Mouse (Mus musculus) retina, adult 2 months (tissue): ENCODE data around the gene Fndc3b.

ENCODE experiments used
- DNase-seq: peaks from one replicate; pipeline ENCODE4 v3.0.0-alpha.2; 2012; ENCODE audit warnings: low read depth, low spot score

Fndc3b gene

DNA sequence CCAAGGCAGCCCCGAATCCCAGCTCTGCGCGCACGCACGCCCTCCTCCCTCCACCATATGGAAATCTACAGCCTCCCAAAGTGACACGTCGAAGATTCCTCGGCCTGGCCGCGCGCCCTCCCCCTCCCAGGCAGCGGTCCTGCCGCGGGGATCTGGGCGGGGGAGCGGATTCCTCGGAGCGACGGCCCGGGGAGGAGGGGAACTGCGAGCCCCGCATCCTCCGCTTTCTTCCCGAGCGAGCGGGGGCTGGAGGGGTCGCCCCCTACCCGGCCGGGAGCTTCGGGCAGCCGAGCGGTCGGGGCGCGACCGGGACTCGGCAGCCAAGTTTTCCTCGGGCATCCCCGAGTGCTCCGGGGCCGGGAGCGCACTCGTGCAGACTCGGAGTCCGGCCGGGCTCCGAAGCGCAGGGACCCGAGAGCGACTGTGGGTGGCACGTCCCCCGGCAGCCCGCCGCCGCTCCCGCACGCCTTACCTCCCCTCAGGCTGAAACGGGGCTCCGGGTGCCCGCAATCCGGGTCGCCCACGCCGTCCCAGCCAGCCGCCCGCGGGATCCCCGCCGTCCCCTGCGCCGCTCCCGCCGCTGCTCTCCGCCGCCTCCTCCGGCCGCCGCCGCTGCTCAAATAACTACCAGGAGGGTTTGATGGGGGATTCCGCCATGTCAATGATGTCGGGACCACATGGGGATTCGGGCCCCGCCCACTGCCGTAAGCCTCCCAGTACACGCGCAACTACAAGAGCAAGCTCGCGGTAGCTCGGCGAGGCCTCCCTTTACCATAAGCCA lies at the start of gene Fndc3b:
Gene Fndc3b, minus strand, starts transcription at position 660 of the 781 bp plus-strand sequence.
- DNase-seq = peak; percentile 81

DNA sequence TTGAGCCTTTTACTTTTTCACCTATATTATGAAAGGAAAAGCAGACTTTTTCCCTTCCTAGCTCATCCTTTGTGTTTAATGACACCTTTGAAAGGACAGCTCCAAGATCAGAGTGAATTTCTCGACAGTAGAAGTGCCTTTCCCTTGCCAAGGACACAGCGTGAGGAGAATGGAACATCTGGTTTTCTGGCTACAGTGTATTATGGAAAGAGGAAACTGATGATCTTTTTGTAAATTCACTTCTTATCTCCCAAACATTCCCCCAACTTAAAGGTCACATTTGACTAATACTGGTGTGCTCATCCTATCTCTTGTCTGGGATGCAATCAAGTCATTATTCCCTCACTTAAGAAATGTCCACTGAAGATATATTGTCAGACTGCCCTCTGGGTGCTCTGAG lies 49.2 kb upstream of the Fndc3b start:
- DNase-seq = no peak

DNA sequence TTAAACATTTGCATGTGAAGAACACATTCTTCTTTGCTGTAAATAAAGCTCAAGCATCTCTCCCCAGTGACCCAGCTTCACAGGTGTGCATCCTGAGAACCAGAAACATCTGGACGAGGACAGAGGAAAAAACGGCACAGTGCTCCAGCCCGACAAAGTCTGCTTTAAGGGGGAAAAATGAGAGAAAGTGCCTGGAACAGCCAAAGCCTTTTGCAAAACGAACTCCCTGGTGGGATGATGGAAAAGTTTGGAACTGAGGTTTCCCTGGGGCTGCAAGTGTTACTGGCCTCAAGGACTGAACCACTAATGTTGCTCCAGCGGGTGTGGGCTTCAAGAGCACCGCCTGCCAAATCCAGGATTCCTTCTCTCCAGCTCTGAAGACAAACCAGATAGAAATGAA lies 47.9 kb upstream of the Fndc3b start:
- DNase-seq = no peak

DNA sequence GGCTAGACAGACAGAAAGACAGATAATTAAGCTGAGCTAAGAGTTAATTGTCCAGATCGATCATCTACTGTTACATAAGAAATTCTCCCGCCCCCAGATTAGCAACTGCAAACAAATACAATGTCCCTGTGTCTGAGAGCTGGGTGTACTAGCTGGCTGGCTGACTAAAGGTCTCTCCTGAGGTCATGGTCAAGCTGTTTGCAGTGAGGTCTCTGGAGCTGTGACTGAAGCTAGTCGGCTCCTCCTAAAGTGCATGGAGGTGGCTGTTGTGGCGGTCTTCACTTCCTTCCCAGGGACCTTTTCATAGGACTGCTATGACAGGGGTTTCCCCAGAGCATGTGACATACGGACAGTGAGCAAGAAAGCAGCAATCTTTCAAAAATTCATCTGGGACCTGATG lies 40.5 kb upstream of the Fndc3b start:
- no peak for DNase-seq

DNA sequence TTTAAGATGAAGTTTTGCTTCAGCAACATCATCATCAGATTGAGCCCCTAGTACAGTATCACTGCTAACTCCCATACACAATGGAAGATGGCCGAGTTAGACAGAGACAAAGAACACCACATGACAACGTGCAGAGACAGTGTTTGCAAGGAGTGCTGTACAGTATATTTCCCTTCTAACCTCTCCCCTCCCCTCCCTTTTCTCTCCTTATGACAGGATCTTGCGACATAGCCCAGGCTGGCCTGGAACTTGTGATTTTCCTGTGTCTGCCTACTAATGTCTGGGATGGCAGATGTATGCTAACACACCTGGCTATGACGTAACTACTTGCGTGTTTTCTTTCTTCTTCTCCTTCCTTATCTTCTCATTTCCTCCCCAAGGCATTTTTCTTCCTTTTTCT lies 40.0 kb upstream of the Fndc3b start:
- DNase-seq = no peak

DNA sequence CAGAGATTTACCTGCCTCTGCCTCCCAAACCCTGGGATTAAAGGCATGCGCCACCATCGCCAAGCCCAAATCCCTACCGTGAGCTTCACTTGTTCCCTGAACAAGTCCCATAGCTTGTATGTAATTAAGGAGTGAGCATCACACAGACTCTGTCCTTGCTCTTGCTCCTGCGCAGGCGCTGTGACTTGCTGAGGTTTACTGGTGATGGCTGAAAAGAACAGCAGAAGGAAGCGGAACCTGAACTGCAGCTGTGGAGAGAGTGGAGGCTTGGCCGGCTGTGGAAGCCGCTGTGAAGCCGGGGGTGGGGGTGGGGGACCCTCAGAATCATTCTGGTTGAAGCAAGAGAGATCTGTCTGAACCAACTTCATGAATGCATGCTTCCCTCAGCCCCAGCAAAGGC lies 34.5 kb upstream of the Fndc3b start:
- DNase-seq = no peak

DNA sequence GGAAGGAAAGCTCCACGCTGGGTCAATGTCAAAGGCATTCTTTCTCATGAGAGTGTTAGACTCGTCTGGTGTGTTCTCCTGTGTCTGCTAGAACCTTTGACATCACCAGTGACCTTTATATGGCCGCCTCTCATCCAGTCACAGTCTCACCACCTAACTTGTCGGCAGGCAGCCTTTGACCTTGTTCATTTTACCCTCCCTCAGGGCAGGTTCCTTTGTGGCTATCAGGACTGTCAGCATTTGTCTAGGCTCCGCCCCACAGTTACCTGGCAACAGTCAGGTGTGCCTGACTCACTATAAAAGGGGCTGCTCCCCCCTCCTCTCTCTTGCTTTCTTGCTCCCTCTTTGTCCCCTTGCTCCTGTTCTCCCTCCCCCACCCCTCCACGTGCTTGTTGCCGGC lies 33.6 kb upstream of the Fndc3b start:
- DNase-seq = no peak

DNA sequence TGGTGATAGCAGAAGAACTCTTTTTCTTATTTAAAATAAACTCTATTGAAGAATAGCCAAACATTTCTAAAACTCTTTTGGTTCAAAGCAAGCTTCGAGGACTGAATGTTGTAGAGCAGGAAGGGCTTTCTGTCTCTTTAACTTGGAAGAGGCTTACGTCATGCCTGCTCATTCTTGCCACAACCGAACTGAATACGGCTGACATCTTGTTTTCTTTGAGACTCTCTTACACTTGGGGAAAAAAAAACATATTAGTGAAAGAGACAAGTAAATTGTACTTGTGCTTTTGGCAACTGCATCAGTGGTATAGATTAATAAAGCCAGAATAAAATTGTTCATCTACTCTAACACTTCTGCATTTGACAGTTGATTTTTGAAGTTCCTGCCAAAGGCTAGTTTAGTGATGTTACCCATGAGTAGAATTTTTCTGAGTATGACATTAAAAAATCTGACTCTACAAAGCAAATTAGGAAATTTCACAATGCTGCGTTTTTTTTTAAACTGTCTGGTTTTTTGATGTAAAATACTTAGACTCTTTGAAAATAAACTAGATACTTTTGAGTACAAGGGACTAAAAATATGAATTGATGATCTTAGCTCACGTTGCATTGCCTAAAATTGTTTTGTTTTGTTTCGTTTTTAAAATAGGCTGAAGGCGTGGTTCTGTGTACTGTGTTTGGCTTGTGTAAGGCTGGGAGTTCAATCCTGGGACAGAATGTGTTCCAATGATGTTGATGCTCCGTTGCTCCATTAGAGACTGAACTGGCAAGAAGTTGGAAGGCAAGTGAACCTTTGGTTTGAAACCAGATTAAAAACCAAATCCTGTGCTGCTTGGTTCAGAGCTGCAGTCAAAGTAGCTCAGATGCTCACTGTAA lies 32.4 kb upstream of the Fndc3b start:
- DNase-seq = no peak

DNA sequence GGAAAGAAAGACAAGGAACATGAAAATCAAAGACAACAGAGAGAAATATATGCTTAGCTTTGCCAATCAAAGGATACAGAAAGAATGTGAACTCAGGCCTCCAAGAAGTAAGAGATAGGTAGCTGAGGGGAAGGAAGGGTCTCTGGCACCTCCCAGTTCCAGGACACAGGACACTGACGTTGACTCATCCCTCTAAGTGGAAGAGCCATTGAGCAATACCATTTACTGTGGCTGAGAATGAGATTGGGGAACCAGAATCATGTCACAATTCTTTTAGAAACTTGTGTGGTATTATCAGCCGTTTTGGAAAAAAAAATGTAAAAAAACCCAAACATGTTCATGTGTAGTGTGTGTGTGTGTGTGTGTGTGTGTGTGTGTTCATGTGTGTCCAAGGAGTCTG lies 31.0 kb upstream of the Fndc3b start:
- no peak for DNase-seq

DNA sequence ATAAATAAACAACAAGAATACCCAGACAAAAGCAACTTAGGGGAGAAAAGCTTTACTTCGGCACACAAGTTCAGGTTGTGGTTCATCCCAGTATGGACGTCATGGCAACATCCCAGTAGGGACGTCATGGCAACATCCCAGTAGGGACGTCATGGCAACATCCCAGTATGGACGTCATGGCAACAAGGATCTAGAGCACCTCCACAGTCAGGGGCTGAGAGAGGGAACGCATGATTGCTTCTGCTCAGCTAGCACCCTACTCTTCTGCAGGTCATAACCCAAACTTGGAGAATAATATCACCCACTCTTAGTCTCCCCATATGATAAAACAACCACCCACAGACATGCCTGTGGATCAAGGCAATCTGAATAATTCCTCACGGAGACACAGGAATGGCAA lies 29.0 kb upstream of the Fndc3b start:
- no peak for DNase-seq

DNA sequence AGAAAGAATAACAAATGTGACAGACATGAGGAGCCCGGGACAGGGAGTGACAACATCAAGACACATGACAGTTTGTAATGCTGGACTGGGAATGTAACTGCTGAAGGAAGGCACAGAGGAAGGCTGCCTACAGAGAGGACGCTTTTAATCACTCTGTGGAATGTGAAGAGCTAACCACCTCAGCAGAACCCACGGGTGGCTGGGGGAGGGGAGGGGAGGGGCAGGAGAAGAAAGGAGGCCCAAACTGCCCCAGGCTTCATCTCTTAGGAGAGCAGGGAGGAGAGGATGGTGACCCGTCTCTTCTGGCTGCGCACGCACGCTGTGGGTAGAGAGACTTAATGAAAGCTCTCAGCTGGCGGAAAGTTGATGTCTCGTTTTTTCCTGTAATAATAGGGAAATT lies 25.1 kb upstream of the Fndc3b start:
- DNase-seq = no peak

DNA sequence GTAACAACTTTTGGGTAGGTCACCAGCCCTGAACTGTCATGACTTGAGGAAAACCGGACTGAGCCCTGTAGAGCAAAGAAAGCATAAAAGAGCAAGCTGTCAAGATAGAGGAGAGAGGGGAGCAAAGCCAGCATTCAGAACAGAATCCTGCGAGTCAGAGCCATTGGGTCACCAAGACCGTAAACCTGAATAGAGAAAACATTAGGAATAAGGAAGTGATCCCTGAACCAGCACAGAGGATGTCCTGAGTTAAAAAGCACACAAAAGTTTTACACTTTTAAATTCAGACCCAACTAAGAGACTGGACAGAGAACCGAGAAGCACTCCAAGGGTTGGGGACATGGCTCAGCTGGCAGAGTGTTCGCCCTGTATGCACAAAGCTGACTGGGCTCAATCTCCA lies 24.0 kb upstream of the Fndc3b start:
- DNase-seq = no peak

DNA sequence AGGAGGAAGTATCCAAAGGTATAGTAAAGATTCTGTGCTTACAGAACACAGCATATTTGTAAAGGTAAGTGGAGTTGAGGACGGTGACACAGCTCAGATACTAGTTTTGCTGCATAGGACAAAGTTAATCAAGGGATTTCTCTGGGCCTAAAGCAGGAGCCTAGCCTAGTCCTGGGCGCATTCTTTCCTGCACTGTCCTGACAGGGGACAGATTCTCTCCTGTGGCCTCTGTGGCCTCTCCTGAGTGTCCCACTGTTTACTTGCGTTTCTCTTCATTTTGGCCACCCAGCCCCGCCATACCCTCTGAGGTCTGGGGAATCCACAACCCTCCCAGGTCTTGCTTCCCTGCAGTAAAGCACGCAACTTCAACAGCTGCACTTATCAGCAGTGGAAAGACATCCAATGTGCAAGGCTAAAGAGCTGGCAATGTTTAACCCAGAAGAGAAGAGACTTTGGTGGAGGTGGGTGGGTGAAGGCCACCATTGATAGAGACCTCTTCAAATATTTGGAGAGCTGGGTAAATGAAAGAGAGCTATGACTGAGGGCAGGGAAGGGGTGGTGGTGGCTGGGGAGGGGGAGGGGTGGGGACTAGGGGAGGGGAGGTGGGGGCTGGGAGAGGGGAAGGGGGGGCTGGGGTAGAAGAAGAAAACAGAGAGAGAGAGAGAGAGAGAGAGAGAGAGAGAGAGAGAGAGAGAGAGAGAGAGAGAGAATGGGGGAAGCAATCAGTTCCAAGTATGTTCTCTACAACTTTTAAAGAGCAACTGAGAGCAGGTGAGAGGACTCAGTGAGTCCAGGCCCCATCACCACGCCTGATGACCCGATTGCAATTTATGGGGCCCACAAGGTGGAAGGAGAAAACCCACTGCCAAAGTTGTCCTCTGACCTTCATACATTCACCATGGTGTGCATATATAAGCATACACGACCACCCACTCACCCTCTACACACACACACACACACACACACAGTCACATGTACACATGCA lies 18.0 kb upstream of the Fndc3b start:
- no peak for DNase-seq

DNA sequence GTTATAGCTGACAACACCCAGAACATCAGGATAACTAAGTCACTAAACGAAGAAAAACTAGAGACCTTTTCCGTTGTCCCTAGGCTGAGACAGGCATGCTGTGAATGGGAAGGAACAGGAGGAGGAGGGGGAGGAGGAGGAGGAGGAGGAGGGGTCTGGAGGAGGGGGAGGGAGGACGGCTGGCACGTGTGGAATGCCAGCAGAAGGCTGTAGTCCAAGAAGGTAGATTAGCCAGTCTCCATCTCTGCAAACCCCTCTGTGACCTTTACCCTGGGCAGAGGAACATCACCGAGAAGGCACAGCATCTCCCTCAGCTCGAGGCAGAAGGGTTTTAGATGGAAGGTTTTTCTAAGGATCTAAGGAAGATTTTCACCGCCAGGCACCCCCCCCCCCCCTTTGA lies 17.1 kb upstream of the Fndc3b start:
- DNase-seq = no peak

DNA sequence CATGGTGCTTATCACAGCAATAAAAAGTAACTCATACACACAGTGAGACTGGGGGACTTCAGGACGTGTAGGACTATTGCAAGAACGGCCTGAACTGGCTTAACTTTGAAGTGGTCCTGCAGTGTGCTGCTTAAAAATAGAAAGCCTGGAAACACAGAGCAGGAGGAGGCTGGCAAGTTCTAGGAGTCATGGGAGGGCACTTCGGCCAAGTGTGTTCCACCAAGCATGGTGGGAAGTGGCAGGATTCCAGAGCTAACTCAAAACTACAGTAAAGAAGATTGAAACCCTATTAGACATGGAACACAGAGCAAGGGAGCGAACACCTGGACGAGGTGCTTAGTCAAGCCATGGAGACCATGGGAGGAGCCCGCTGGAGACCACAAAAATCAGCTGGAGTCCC lies 14.6 kb upstream of the Fndc3b start:
- DNase-seq = no peak

DNA sequence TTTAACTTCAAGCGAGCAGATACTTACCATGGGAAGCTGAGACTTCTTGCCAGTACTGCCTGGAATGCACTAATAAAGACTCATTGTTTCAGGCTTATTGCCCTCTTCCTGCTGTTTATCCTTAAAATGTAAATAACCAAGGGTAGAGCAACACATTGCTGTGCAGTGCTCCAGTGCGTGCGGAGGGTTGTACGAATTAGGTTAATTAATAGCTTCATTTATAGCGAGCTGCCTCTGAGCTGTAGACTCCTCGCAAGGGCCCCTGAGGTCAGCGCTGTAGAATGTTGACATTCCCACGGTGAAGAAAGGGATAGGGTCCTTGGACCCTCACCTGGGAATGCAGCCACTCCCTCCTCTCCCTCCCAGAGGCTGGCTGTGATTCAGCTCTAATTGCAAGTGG lies 13.1 kb upstream of the Fndc3b start:
- DNase-seq = no peak

DNA sequence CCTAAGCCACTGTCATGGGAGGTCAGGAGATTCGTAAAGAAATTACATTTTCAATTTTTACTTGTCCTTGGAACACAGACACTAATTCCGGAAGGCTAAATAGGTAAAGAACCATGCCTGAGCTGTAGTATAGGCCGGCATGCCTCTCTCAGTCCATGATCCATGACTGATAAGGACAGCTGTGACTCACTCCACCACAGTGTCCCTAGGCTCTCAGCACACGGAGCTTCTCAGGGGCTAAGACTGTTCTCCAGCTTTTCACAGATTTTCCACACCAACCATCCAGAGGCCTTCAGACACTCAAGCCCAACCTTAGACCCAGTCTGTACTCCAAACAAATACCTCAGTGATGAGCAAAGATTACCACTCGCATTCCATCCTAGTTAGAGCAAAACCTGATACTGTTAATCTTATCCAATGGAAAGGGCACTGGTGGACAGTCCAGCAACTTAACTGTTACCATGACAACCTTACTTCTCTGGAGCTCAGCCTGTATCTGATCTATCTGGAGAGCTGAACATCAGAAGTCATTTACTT lies 7.8 kb upstream of the Fndc3b start:
- DNase-seq = no peak

DNA sequence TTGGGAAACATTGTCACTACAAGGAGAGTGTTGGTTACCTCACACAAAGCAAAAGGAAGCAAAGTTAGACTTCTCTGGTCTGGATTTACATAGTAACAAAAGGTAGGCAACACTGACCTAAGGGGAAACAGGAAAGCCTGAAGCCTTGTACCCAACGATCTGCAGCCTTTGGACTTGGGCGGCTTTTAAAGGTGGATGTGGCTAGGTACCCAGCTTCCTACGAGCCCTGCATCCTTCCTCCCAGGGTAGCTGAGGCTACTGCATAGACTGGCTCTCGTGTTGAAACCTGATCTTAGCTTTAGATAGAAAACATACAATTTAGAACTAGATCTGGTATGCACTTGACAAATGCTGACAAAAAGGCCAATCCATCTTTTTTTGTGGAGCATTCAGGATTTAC lies 2.9 kb upstream of the Fndc3b start:
- DNase-seq = no peak

DNA sequence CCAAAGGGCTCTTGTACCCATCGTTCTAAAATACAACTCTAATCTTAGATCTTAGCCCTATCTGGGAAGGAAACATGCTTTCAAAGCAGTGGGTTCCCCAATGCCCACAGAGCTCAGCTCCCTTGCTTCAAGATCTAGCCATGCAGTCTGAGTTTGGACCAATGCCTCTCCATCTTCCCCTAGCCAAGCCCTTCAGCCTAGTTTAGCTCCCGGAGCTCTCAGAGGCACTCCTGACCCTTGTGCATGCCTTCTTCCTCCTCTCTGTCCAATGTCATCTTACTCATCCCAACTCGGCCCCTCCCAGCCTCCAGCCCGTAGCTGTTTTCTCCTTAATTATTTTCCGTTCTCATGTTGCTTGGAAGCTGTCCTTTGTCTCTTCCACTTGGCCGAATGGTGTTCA lies 1.3 kb upstream of the Fndc3b start:
- DNase-seq = no peak

DNA sequence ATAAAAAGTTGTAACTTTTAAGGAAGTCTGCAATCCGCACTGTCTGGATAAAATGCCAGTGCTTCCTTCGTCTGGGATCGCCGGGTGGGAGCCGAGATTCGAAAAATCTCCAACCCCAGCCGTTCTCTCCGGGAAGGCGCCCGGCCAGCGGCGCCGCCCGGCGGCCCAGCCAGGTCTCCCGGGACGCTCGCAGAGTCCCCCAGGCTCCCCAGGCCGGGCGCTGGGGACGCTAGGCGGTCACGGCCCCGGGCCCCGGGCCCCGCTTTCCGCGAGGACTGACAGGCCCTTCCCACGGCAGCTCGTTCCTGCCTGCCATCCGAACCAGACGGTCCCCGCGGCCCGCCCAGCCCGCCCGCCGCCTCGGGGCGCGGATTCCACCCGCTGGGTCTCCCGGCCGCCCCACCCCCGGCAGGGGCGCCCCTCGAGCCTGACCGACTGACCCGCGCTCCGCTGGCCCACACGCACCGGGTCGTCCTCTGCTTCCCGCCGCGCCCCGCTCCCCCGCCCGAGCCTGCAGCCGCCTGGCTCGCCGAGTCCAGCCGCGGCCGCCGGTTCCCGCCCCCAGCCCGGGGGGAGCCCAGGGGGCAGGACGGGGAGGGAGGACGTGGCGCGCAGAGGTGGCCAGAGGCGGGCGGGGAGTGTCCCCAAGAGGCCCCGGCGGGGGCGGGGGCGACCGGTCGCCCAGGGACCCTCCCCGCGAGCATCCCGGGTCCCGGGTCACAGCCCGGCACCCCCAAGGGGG lies 1.0 kb downstream of the Fndc3b start:
- no peak for DNase-seq
